Mouse (Mus musculus) embryonic fibroblast, embryonic 13.5 days (primary cell): ENCODE measurements around the gene 1190005I06Rik. TPM values are rescaled to one million over a fixed set of nuclear protein-coding genes. Genes with fewer than 3 reads are reported as not detected.

Source experiments
- H3K27ac ChIP-seq: 2 replicates; pipeline ENCODE4 v1.5.1; 2012; ENCODE audit warnings: low read length, control low read depth, inconsistent platforms; ENCODE audit not compliant: insufficient read depth
- H3K4me1 ChIP-seq: 2 replicates; pipeline ENCODE4 v1.6.1; 2011; ENCODE audit warnings: low read length; ENCODE audit not compliant: control insufficient read depth, insufficient read depth
- H3K4me3 ChIP-seq: 2 replicates; pipeline ENCODE4 v1.5.1; 2011; ENCODE audit warnings: mild to moderate bottlenecking, control low read depth, low read length; ENCODE audit not compliant: insufficient read depth
- CTCF ChIP-seq: IDR thresholded peaks from 2 replicates; pipeline ENCODE4 v1.5.1; 2011; ENCODE audit warnings: mild to moderate bottlenecking, control low read depth, low read length, moderate library complexity, borderline replicate concordance; ENCODE audit not compliant: insufficient read depth
- POLR2A ChIP-seq: IDR thresholded peaks from 2 replicates; pipeline ENCODE4 v1.6.1; 2011; ENCODE audit warnings: low read depth, mild to moderate bottlenecking, control low read depth, low read length, moderate library complexity
- polyA plus RNA-seq: library from polyadenylated mRNA; stranded (reverse); fragments of >200 nt; gene quantifications from 2 replicates; pipeline ENCODE4 v1.2.4, GENCODE M21; 2011; ENCODE audit warnings: low read depth; ENCODE audit not compliant: missing spikeins, insufficient read length

1190005I06Rik gene
- polyA plus RNA-seq, 1 experiment: 2.2 TPM

- TF ChIP-seq POLR2A (no peak), CTCF (no peak)
- Histone ChIP-seq H3K4me3 (no peak overlapping the region), H3K27ac (no peak overlapping the region)
Measured at GRCm38 (mm10) chr8:120622161-120622560, 25.3 kb downstream of the 1190005I06Rik start.

GRCm38 (mm10) chr8:120620441-120620840, 27.0 kb downstream of the 1190005I06Rik start:
- TF ChIP-seq CTCF: no peak
- no peak for TF ChIP-seq POLR2A

More at GRCm38 (mm10) chr8:120622161-120622560, 25.3 kb downstream of the 1190005I06Rik start:
- H3K4me1 ChIP-seq: 0 out of 2 replicates have a peak, but pooled peaks cover 3% of the 10 kb centered on the region

GRCm38 (mm10) chr8:120619235-120620180, 27.9 kb downstream of the 1190005I06Rik start:
- TF ChIP-seq CTCF: no peak
- TF ChIP-seq POLR2A: no peak
- Histone ChIP-seq H3K27ac (no peak overlapping the region), H3K4me3 (no peak overlapping the region), H3K4me1 (0 out of 2 replicates have a peak, but pooled peaks cover 3% of the 10 kb centered on the region)

More at GRCm38 (mm10) chr8:120620441-120620840, 27.0 kb downstream of the 1190005I06Rik start:
- H3K4me1 ChIP-seq: 0 out of 2 replicates have a peak, but pooled peaks cover 3% of the 10 kb centered on the region
- H3K4me3 ChIP-seq: no peak overlapping the region
- H3K27ac ChIP-seq: no peak overlapping the region

- Histone ChIP-seq H3K27ac (no peak overlapping the region), H3K4me1 (0 out of 2 replicates have a peak, but pooled peaks cover 3% of the 10 kb centered on the region), H3K4me3 (no peak overlapping the region)
- 0 out of 2 replicates have a peak, but pooled peaks have one; percentile 18 for TF ChIP-seq CTCF
- TF ChIP-seq POLR2A: no peak
Measured at GRCm38 (mm10) chr8:120618110-120618509, 29.3 kb downstream of the 1190005I06Rik start.

- H3K4me3 ChIP-seq: no peak overlapping the region
- H3K4me1 ChIP-seq: 0 out of 2 replicates have a peak, but pooled peaks cover 3% of the 10 kb centered on the region
- no peak overlapping the region for H3K27ac ChIP-seq
- TF ChIP-seq POLR2A (no peak), CTCF (no peak)
Measured at GRCm38 (mm10) chr8:120616663-120617626, 30.5 kb downstream of the 1190005I06Rik start.

- H3K27ac ChIP-seq: no peak overlapping the region
- no peak for TF ChIP-seq CTCF
- TF ChIP-seq POLR2A: no peak
- no peaks in the 10 kb centered on the region for H3K4me1 ChIP-seq
- no peak overlapping the region for H3K4me3 ChIP-seq
Measured at GRCm38 (mm10) chr8:120614491-120614890, 32.9 kb downstream of the 1190005I06Rik start.

- Histone ChIP-seq H3K4me1 (no peaks in the 10 kb centered on the region), H3K4me3 (no peak overlapping the region), H3K27ac (no peak overlapping the region)
- no peak for TF ChIP-seq CTCF
- no peak for TF ChIP-seq POLR2A
Measured at GRCm38 (mm10) chr8:120610824-120611223, 36.6 kb downstream of the 1190005I06Rik start.

- H3K27ac ChIP-seq: no peak overlapping the region
- peak; percentile 42; the same call in 1 of the 2 replicates for TF ChIP-seq CTCF
- TF ChIP-seq POLR2A: no peak
Measured at GRCm38 (mm10) chr8:120607885-120608284, 39.5 kb downstream of the 1190005I06Rik start.

GRCm38 (mm10) chr8:120607460-120607859, 40.0 kb downstream of the 1190005I06Rik start:
- Histone ChIP-seq H3K4me1 (no peaks in the 10 kb centered on the region), H3K4me3 (no peak overlapping the region), H3K27ac (no peak overlapping the region)
- TF ChIP-seq CTCF: no peak
- TF ChIP-seq POLR2A: no peak

More at GRCm38 (mm10) chr8:120607885-120608284, 39.5 kb downstream of the 1190005I06Rik start:
- Histone ChIP-seq H3K4me3 (no peak overlapping the region), H3K4me1 (no peaks in the 10 kb centered on the region)
